Mouse (Mus musculus): ENCODE results near the gene Sh3kbp1.

DNA sequence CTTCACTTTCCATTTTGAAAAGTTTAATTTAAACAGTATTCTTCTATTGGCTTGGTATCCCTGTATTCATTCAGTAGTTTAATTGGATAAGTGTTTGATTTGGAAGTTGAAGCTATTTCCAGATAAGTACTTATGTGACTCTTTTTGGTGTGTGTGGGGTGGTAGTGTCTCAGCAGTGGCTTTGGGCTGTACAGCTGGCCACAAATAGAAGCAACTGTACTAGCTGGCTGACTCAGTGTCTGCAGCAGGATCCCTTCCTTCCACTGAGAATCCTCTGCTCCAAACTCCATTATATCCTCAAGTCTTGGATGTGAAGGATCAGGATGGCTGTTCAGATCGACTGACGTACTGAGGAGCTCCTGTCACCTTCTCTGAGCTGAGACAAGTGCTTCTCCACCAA lies 190.4 kb downstream of the Sh3kbp1 start:
- TF ChIP-seq CTCF (IDR thresholded peaks at IDR 0.05; ENCODE audit: low read depth, low read length) (no peak), EP300 (IDR thresholded peaks at IDR 0.05; ENCODE audit: insufficient read depth, low read depth, low read length) (no peak)

Data from ES-Bruce4 (cell line).